Mouse (Mus musculus) 3T3-L1 (cell line): ENCODE measurements at regions not wholly inside any gene's neighbourhood (a gene's known extent, or its start where the extent isn't known, plus 50 kb on each side); places are given as distances from the start of the nearest gene placed in this dataset.

Source experiments
- DNase-seq: peaks from one replicate; pipeline ENCODE4 v3.0.0-alpha.2; 2015; ENCODE audit warnings: low read depth, low spot score

DNA sequence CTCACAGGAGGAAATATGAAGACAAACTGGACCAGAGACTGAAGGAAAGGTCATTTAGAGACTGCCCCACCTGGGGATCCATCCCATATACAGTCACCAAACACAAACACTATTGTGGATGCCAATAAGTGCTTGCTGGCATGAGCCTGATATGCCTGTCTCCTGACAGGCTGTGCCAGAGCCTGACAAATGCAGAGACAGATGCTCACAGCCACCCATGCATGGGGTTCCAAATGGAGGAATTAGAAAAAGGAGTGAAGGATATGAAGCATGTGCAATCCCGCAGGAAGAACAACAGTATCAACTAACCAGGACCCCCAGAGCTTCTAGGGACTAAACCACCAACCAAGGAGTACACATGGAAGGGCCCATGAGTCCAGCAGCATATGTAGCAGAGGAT, 505.9 kb downstream of the Gm6685 start:
- no peak for DNase-seq

GRCm38 (mm10) chr11:27799826-27800620, 539.6 kb downstream of the Gm6685 start:
- DNase-seq, result no peak

DNA sequence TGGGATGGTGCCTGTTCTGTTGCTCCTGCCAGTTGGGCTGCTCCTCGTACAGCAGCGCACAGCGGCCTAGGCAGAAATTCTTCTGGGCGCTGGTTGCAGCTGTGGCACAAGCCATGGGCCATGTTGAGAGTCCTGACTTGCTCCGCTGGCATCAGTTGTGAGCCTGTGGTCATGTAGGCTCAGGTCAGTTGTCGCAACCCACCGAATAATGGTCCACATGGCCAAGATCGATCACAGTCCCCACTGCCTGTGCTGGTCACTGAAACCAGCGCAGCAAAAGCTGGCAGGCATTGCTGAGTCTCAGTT, 585.8 kb downstream of the Gm6685 start:
- DNase-seq, result no peak

DNA sequence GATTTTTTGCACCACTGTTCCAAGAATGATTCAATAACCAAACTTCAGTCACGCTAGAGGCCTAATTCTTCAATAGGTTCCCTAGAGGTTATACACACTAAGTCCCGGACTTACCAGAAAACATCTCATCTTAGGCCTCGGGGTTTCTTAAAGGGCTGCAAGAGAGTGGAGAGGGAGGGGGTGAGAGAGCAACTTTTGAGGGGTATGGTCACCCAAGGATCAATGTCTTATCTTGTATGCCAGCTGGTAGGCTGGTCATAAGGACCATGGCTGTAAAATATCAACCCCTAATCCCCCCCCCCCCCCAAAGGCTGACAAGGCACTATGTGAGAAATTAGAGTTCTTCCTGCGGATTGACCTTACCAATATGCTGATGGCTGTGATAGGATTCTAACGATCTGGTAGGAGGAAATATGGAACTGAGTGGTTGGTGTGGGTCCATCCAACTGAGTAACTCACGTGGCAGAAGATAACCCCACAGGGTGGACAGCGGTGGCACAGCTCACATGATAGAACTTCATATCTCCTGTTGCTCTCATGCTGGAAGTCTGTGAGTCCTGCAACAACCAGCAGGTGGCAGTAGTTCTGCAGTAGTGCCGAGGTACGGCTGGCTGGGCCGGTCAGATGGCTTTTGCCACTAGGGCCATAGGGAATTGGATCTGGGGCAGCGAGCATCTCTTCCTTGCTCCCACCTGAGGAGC, 586.3 kb downstream of the Gm6685 start:
- DNase-seq, result peak; percentile 15

DNA sequence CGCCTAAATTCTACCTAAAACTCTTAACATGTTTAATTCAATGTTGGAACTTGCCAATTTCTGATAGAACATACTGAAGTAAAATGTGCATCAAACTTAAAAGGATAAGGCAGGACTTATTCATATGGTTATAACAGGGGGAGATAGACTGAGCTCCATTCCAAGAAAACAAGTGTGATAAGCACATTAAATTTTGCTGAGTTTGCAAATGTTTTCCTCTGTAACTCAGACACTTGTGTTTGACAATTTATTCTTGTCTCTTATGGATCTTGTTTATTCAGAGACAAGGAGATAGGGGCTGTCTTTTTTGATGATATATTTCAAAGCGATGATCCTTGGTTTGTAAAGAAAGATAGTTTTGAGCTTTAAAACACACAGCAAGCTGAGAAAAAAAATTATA, 613.6 kb downstream of the Gm6685 start:
- no peak for DNase-seq

GRCm38 (mm10) chr11:27721346-27721745, 618.3 kb downstream of the Gm6685 start:
- no peak for DNase-seq

GRCm38 (mm10) chr11:27672436-27672835, 667.2 kb downstream of the Gm6685 start:
- DNase-seq, result no peak
